Mouse (Mus musculus): ENCODE measurements at regions not wholly inside any gene's neighbourhood (a gene's known extent, or its start where the extent isn't known, plus 50 kb on each side); places are given as distances from the start of the nearest gene placed in this dataset.

GRCm38 (mm10) chr7:79529480-79529879, 63.3 kb upstream of the Polg start:
- peaks cover 35% of the 10 kb centered on the region for H3K27me3 ChIP-seq
- peaks cover 94% of the 10 kb centered on the region for H3K4me1 ChIP-seq (replicated peaks)
- H3K36me3 ChIP-seq = peaks cover 66% of the 10 kb centered on the region
- H3K27ac ChIP-seq (replicated peaks) = peak overlapping the region; percentile 99
- 19% methylated on average over 1 of the region's 1 CpGs for WGBS
- no peak for ATAC-seq (ENCODE audit: low read depth)
- no peak overlapping the region for H3K9ac ChIP-seq
- H3K9me3 ChIP-seq = no peaks in the 10 kb centered on the region
- no peak overlapping the region for H3K4me3 ChIP-seq
- H3K4me2 ChIP-seq = no peak overlapping the region

- Histone ChIP-seq H3K27me3 (peaks cover 20% of the 10 kb centered on the region), H3K9ac (no peak overlapping the region), H3K4me3 (no peak overlapping the region), H3K9me3 (no peaks in the 10 kb centered on the region), H3K4me1 (replicated peaks) (peaks cover 94% of the 10 kb centered on the region), H3K36me3 (peaks cover 75% of the 10 kb centered on the region), H3K4me2 (no peak overlapping the region), H3K27ac (replicated peaks) (peak overlapping the region; percentile 99)
- ATAC-seq (ENCODE audit: low read depth) = no peak
- 41% methylated on average over 3 of the region's 3 CpGs for WGBS
Observed at GRCm38 (mm10) chr7:79527984-79528383, 61.8 kb upstream of the Polg start.

- 0 out of 2 replicates have a peak overlapping the region, but pooled peaks have one; percentile 4 for H3K4me2 ChIP-seq
- H3K36me3 ChIP-seq = peaks cover 60% of the 10 kb centered on the region
Observed at GRCm38 (mm10) chr7:79525690-79526630, 59.8 kb upstream of the Polg start.

GRCm38 (mm10) chr7:79524921-79525320, 58.8 kb upstream of the Polg start:
- Histone ChIP-seq H3K9me3 (no peaks in the 10 kb centered on the region), H3K36me3 (peaks cover 50% of the 10 kb centered on the region), H3K27me3 (peaks cover under 1% of the 10 kb centered on the region; the same call in 1 of the 2 replicates), H3K4me2 (no peak overlapping the region), H3K27ac (replicated peaks) (peak overlapping the region; percentile 99), H3K4me3 (no peak overlapping the region), H3K4me1 (replicated peaks) (peaks cover 95% of the 10 kb centered on the region), H3K9ac (peak overlapping the region; percentile 61)
- peak; percentile 5; the same call in 1 of the 2 replicates for ATAC-seq (ENCODE audit: low read depth)
- WGBS = 21% methylated on average over 10 of the region's 10 CpGs

More at GRCm38 (mm10) chr7:79525690-79526630, 59.8 kb upstream of the Polg start:
- WGBS = 7% methylated on average over 14 of the region's 14 CpGs
- peak; percentile 81 for ATAC-seq (ENCODE audit: low read depth)
- Histone ChIP-seq H3K4me3 (no peak overlapping the region), H3K9me3 (no peaks in the 10 kb centered on the region), H3K27me3 (peaks cover 10% of the 10 kb centered on the region), H3K9ac (peak overlapping the region; percentile 61), H3K4me1 (replicated peaks) (peaks cover 95% of the 10 kb centered on the region), H3K27ac (replicated peaks) (peak overlapping the region; percentile 99)

GRCm38 (mm10) chr7:79523696-79524095, 57.5 kb upstream of the Polg start:
- Histone ChIP-seq H3K27me3 (no peaks in the 10 kb centered on the region; the same call in 1 of the 2 replicates), H3K4me2 (no peak overlapping the region), H3K9me3 (no peaks in the 10 kb centered on the region), H3K9ac (peak overlapping the region; percentile 48), H3K4me1 (replicated peaks) (peaks cover 100% of the 10 kb centered on the region), H3K36me3 (peaks cover 45% of the 10 kb centered on the region), H3K27ac (replicated peaks) (peak overlapping the region; percentile 99), H3K4me3 (no peak overlapping the region)
- 67% methylated on average over 4 of the region's 4 CpGs for WGBS
- ATAC-seq (ENCODE audit: low read depth) = no peak

GRCm38 (mm10) chr7:79522046-79522445, 55.9 kb upstream of the Polg start:
- H3K4me3 ChIP-seq = no peak overlapping the region
- H3K36me3 ChIP-seq = peaks cover 29% of the 10 kb centered on the region
- peaks cover 100% of the 10 kb centered on the region for H3K4me1 ChIP-seq (replicated peaks)
- peaks cover 1% of the 10 kb centered on the region; the same call in 1 of the 2 replicates for H3K27me3 ChIP-seq
- H3K27ac ChIP-seq (replicated peaks) = peak overlapping the region; percentile 99
- no peaks in the 10 kb centered on the region for H3K9me3 ChIP-seq
- no peak overlapping the region for H3K4me2 ChIP-seq
- WGBS = 79% methylated on average over 3 of the region's 3 CpGs
- ATAC-seq (ENCODE audit: low read depth) = no peak
- peak overlapping the region; percentile 58; the same call in 1 of the 2 replicates for H3K9ac ChIP-seq

- Histone ChIP-seq H3K9ac (peak overlapping the region; percentile 58), H3K4me2 (0 out of 2 replicates have a peak overlapping the region, but pooled peaks have one; percentile 11)
Observed at GRCm38 (mm10) chr7:79521259-79521658, 55.1 kb upstream of the Polg start.

GRCm38 (mm10) chr7:79520222-79520710, 54.1 kb upstream of the Polg start:
- Histone ChIP-seq H3K27ac (replicated peaks) (peak overlapping the region; percentile 99), H3K9me3 (no peaks in the 10 kb centered on the region), H3K4me1 (replicated peaks) (peaks cover 100% of the 10 kb centered on the region), H3K27me3 (peaks cover 17% of the 10 kb centered on the region), H3K36me3 (peaks cover 34% of the 10 kb centered on the region), H3K9ac (peak overlapping the region; percentile 83), H3K4me3 (no peak overlapping the region), H3K4me2 (peak overlapping the region; percentile 65)
- 11% methylated on average over 2 of the region's 2 CpGs for WGBS
- peak; percentile 9 for ATAC-seq (ENCODE audit: low read depth)

More at GRCm38 (mm10) chr7:79521259-79521658, 55.1 kb upstream of the Polg start:
- H3K27me3 ChIP-seq = peaks cover 7% of the 10 kb centered on the region; the same call in 1 of the 2 replicates
- peaks cover 100% of the 10 kb centered on the region for H3K4me1 ChIP-seq (replicated peaks)
- no peak for ATAC-seq (ENCODE audit: low read depth)
- H3K36me3 ChIP-seq = peaks cover 26% of the 10 kb centered on the region
- peak overlapping the region; percentile 99 for H3K27ac ChIP-seq (replicated peaks)
- WGBS = 30% methylated on average over 5 of the region's 5 CpGs
- no peaks in the 10 kb centered on the region for H3K9me3 ChIP-seq
- H3K4me3 ChIP-seq = no peak overlapping the region

GRCm38 (mm10) chr7:79518928-79519327, 52.8 kb upstream of the Polg start:
- ATAC-seq (ENCODE audit: low read depth) = peak; percentile 56
- Histone ChIP-seq H3K9ac (peak overlapping the region; percentile 83), H3K27me3 (peaks cover 26% of the 10 kb centered on the region), H3K27ac (replicated peaks) (peak overlapping the region; percentile 99), H3K4me3 (no peak overlapping the region), H3K36me3 (peaks cover 26% of the 10 kb centered on the region), H3K9me3 (no peaks in the 10 kb centered on the region), H3K4me2 (peak overlapping the region; percentile 65), H3K4me1 (replicated peaks) (peaks cover 100% of the 10 kb centered on the region)
- WGBS = 19% methylated on average over 7 of the region's 7 CpGs

- 22% methylated on average over 5 of the region's 5 CpGs for WGBS
- H3K9me3 ChIP-seq = no peaks in the 10 kb centered on the region
- H3K36me3 ChIP-seq = peaks cover 18% of the 10 kb centered on the region; the same call in 1 of the 2 replicates
- peaks cover 31% of the 10 kb centered on the region for H3K27me3 ChIP-seq
- H3K4me2 ChIP-seq = peak overlapping the region; percentile 65
- peaks cover 98% of the 10 kb centered on the region for H3K4me1 ChIP-seq (replicated peaks)
- peak overlapping the region; percentile 99 for H3K27ac ChIP-seq (replicated peaks)
- H3K9ac ChIP-seq = peak overlapping the region; percentile 83
- peak overlapping the region; percentile 0; the same call in 1 of the 2 replicates for H3K4me3 ChIP-seq
- no peak for ATAC-seq (ENCODE audit: low read depth)
Observed at GRCm38 (mm10) chr7:79517581-79518337, 51.6 kb upstream of the Polg start.

- peak overlapping the region; percentile 99 for H3K27ac ChIP-seq (replicated peaks)
- peak overlapping the region; percentile 83 for H3K9ac ChIP-seq
- peaks cover 98% of the 10 kb centered on the region for H3K4me1 ChIP-seq (replicated peaks)
- WGBS = 32% methylated on average over 4 of the region's 4 CpGs
- peak overlapping the region; percentile 36 for H3K4me3 ChIP-seq
- peak overlapping the region; percentile 65 for H3K4me2 ChIP-seq
- H3K9me3 ChIP-seq = no peaks in the 10 kb centered on the region
- ATAC-seq (ENCODE audit: low read depth) = no peak
- peaks cover 40% of the 10 kb centered on the region for H3K27me3 ChIP-seq
- H3K36me3 ChIP-seq = 0 out of 2 replicates have a peak, but pooled peaks cover 15% of the 10 kb centered on the region
Observed at GRCm38 (mm10) chr7:79516287-79516686, 50.1 kb upstream of the Polg start.
